Mouse (Mus musculus): ENCODE measurements around the gene Zfp385c. TPM values are rescaled to one million over a fixed set of nuclear protein-coding genes. Genes with fewer than 3 reads are reported as not detected.
A peak's percentile ranks its signal among the peaks of the same experiment; 100 is the strongest.

Gene Zfp385c
- total and polyA plus RNA-seq, 2 experiments from 2014 or later, result 0.53 to 2.5 TPM

DNA sequence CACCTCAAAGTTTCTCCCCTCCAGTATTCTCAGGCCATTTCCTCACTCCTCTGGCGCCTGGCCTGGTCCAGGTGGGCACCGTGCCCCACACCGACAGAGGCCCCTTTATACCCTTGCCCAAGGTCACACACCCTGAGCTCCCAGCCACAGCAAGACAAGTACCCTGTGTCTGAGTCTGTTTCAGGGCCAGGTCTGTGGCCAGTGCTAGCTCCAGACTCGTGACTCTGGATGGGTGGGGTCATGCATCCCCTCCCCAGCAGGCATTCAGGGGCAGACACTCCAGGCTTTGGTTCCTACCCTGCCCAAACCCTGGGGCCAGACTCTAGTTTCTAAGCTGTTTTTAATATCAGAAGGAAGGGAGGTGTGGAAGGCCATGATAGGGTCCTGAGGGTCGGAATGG, 10.4 kb downstream of the Zfp385c start:
- ATAC-seq (ENCODE audit: low FRiP score) (no peak), DNase-seq (ENCODE audit: low spot score) (no peak)
- 79% methylated on average over 5 of the region's 5 CpGs for WGBS
- no peak for TF ChIP-seq CTCF (IDR thresholded peaks at IDR 0.05)
- Histone ChIP-seq H3K9ac (replicated peaks; ENCODE audit: low read length, poor library complexity, severe bottlenecking) (no peak overlapping the region), H3K9me3 (ENCODE audit: low read length) (no peaks in the 10 kb centered on the region), H3K4me1 (ENCODE audit: insufficient read depth, low read length) (no peaks in the 10 kb centered on the region), H3K36me3 (ENCODE audit: insufficient read depth, low read length) (no peaks in the 10 kb centered on the region), H3K4me2 (ENCODE audit: low read depth, low read length, poor library complexity, severe bottlenecking) (no peak overlapping the region), H3K27me3 (ENCODE audit: insufficient read depth, low read length) (no peaks in the 10 kb centered on the region), H3K4me3 (ENCODE audit: low read depth, low read length) (no peak overlapping the region), H3K27ac (ENCODE audit: low read depth, low read length) (no peak overlapping the region)

DNA sequence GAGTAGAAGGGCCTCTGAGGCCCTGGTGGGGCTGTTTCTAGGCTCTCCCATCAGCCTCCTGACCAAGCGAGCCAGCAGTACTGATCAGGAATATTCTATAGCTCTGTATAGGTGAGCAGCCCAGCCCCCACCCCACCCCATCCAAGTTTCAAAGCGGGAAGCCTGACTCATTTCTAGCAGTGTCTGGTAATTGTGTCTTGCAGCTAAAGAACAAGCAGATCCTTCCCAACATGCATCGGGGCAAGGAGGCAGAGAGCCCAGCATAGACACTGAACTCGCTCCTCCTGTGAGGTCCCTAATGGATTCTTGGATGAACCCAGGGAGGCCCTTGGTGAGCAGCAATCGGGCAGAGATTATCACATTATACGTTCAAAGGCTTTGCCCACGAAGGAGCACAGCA, 14.4 kb downstream of the Zfp385c start:
- ATAC-seq (ENCODE audit: low FRiP score) (no peak), DNase-seq (ENCODE audit: low spot score) (no peak)
- Histone ChIP-seq H3K4me3 (ENCODE audit: low read depth, low read length) (no peak overlapping the region), H3K27me3 (ENCODE audit: insufficient read depth, low read length) (no peaks in the 10 kb centered on the region), H3K36me3 (ENCODE audit: insufficient read depth, low read length) (no peaks in the 10 kb centered on the region), H3K4me1 (ENCODE audit: insufficient read depth, low read length) (no peaks in the 10 kb centered on the region), H3K9ac (replicated peaks; ENCODE audit: low read length, poor library complexity, severe bottlenecking) (no peak overlapping the region), H3K4me2 (ENCODE audit: low read depth, low read length, poor library complexity, severe bottlenecking) (no peak overlapping the region), H3K27ac (ENCODE audit: low read depth, low read length) (no peak overlapping the region), H3K9me3 (ENCODE audit: low read length) (no peaks in the 10 kb centered on the region)
- 58% methylated on average over 7 of the region's 7 CpGs for WGBS
- no peak for TF ChIP-seq CTCF (IDR thresholded peaks at IDR 0.05)

GRCm38 (mm10) chr11:100673169-100673568, 19.1 kb downstream of the Zfp385c start:
- 6% methylated on average over 23 of the region's 23 CpGs for whole genome bisulfite sequencing
- H3K4me3 ChIP-seq (ENCODE audit: low read depth, low read length), result no peak overlapping the region

GRCm38 (mm10) chr11:100671956-100672355, 20.3 kb downstream of the Zfp385c start:
- 88% methylated on average over 2 of the region's 2 CpGs for WGBS
- H3K36me3 ChIP-seq (ENCODE audit: insufficient read depth, low read length), result no peaks in the 10 kb centered on the region
- no peak for DNase-seq (ENCODE audit: low spot score)

More at GRCm38 (mm10) chr11:100673169-100673568, 19.1 kb downstream of the Zfp385c start:
- no peaks in the 10 kb centered on the region for H3K4me1 ChIP-seq (ENCODE audit: insufficient read depth, low read length)
- no peaks in the 10 kb centered on the region for H3K36me3 ChIP-seq (ENCODE audit: insufficient read depth, low read length)
- ATAC-seq (ENCODE audit: low FRiP score) (0 out of 2 replicates have a peak, but pooled peaks have one; percentile 13), DNase-seq (ENCODE audit: low spot score) (peak; percentile 38)
- peak overlapping the region; percentile 20; the same call in 1 of the 2 replicates for H3K4me2 ChIP-seq (ENCODE audit: low read depth, low read length, poor library complexity, severe bottlenecking)
- H3K9ac ChIP-seq (replicated peaks; ENCODE audit: low read length, poor library complexity, severe bottlenecking), result 0 out of 2 replicates have a peak overlapping the region, but pooled peaks have one; percentile 29
- H3K27ac ChIP-seq (ENCODE audit: low read depth, low read length), result no peak overlapping the region
- no peaks in the 10 kb centered on the region for H3K9me3 ChIP-seq (ENCODE audit: low read length)
- H3K27me3 ChIP-seq (ENCODE audit: insufficient read depth, low read length), result peaks cover 8% of the 10 kb centered on the region; the same call in 1 of the 2 replicates
- TF ChIP-seq CTCF (IDR thresholded peaks at IDR 0.05), result no peak

GRCm38 (mm10) chr11:100671049-100671448, 21.2 kb downstream of the Zfp385c start:
- ATAC-seq (ENCODE audit: low FRiP score), result no peak
- 56% methylated on average over 1 of the region's 1 CpGs for WGBS
- no peak overlapping the region for H3K9ac ChIP-seq (replicated peaks; ENCODE audit: low read length, poor library complexity, severe bottlenecking)
- H3K36me3 ChIP-seq (ENCODE audit: insufficient read depth, low read length), result no peaks in the 10 kb centered on the region
- no peak for TF ChIP-seq CTCF (IDR thresholded peaks at IDR 0.05)
- no peaks in the 10 kb centered on the region for H3K4me1 ChIP-seq (ENCODE audit: insufficient read depth, low read length)
- H3K4me3 ChIP-seq (ENCODE audit: low read depth, low read length), result no peak overlapping the region
- H3K9me3 ChIP-seq (ENCODE audit: low read length), result no peaks in the 10 kb centered on the region
- H3K27ac ChIP-seq (ENCODE audit: low read depth, low read length), result no peak overlapping the region
- peaks cover 8% of the 10 kb centered on the region; the same call in 1 of the 2 replicates for H3K27me3 ChIP-seq (ENCODE audit: insufficient read depth, low read length)
- DNase-seq (ENCODE audit: low spot score), result no peak
- H3K4me2 ChIP-seq (ENCODE audit: low read depth, low read length, poor library complexity, severe bottlenecking), result no peak overlapping the region

More at GRCm38 (mm10) chr11:100671956-100672355, 20.3 kb downstream of the Zfp385c start:
- H3K27ac ChIP-seq (ENCODE audit: low read depth, low read length), result no peak overlapping the region
- H3K27me3 ChIP-seq (ENCODE audit: insufficient read depth, low read length), result peaks cover 8% of the 10 kb centered on the region; the same call in 1 of the 2 replicates
- no peak overlapping the region for H3K9ac ChIP-seq (replicated peaks; ENCODE audit: low read length, poor library complexity, severe bottlenecking)
- no peak for ATAC-seq (ENCODE audit: low FRiP score)
- H3K9me3 ChIP-seq (ENCODE audit: low read length), result no peaks in the 10 kb centered on the region
- H3K4me3 ChIP-seq (ENCODE audit: low read depth, low read length), result no peak overlapping the region
- H3K4me1 ChIP-seq (ENCODE audit: insufficient read depth, low read length), result no peaks in the 10 kb centered on the region
- TF ChIP-seq CTCF (IDR thresholded peaks at IDR 0.05), result no peak
- H3K4me2 ChIP-seq (ENCODE audit: low read depth, low read length, poor library complexity, severe bottlenecking), result no peak overlapping the region

GRCm38 (mm10) chr11:100659806-100660205, 32.4 kb downstream of the Zfp385c start:
- Histone ChIP-seq H3K9me3 (ENCODE audit: low read length) (no peaks in the 10 kb centered on the region), H3K27me3 (ENCODE audit: insufficient read depth, low read length) (no peaks in the 10 kb centered on the region), H3K4me1 (ENCODE audit: insufficient read depth, low read length) (no peaks in the 10 kb centered on the region), H3K27ac (ENCODE audit: low read depth, low read length) (no peak overlapping the region), H3K4me3 (ENCODE audit: low read depth, low read length) (no peak overlapping the region), H3K9ac (replicated peaks; ENCODE audit: low read length, poor library complexity, severe bottlenecking) (no peak overlapping the region), H3K4me2 (ENCODE audit: low read depth, low read length, poor library complexity, severe bottlenecking) (no peak overlapping the region), H3K36me3 (ENCODE audit: insufficient read depth, low read length) (no peaks in the 10 kb centered on the region)
- DNase-seq (ENCODE audit: low spot score), result no peak
- WGBS, result 70% methylated on average over 10 of the region's 10 CpGs
- no peak for ATAC-seq (ENCODE audit: low FRiP score)
- TF ChIP-seq CTCF (IDR thresholded peaks at IDR 0.05), result no peak

All from midbrain, postnatal 0 days (tissue).